Mouse (Mus musculus) lung, postnatal 0 days (tissue): Measurements from ENCODE around the gene Mad1l1.

Source experiments
- CTCF ChIP-seq: IDR thresholded peaks from 2 replicates; pipeline ENCODE4 v1.5.1; 2016; ENCODE audit warnings: antibody characterized with exemption, mild to moderate bottlenecking
- EP300 ChIP-seq: IDR thresholded peaks from 2 replicates; pipeline ENCODE4 v1.6.1; 2016; ENCODE audit warnings: antibody characterized with exemption, mild to moderate bottlenecking, control low read depth

GRCm38 (mm10) chr5:140171710-140172109, 149.6 kb downstream of the Mad1l1 start:
- TF ChIP-seq CTCF = no peak
- no peak for TF ChIP-seq EP300
